Mouse (Mus musculus): ENCODE measurements around the gene Tmem108.
A peak's percentile ranks its signal among the peaks of the same experiment; 100 is the strongest.

Gene Tmem108

GRCm38 (mm10) chr9:103582249-103582961 is 179.2 kb downstream of the Tmem108 start:
- no peak for DNase-seq (ENCODE audit: low read depth)

GRCm38 (mm10) chr9:103580621-103581020 is 181.0 kb downstream of the Tmem108 start:
- DNase-seq (ENCODE audit: low read depth) = no peak

GRCm38 (mm10) chr9:103580186-103580585 is 181.5 kb downstream of the Tmem108 start:
- no peak for DNase-seq (ENCODE audit: low read depth)

GRCm38 (mm10) chr9:103579411-103580026 is 182.1 kb downstream of the Tmem108 start:
- DNase-seq (ENCODE audit: low read depth) = no peak

DNA sequence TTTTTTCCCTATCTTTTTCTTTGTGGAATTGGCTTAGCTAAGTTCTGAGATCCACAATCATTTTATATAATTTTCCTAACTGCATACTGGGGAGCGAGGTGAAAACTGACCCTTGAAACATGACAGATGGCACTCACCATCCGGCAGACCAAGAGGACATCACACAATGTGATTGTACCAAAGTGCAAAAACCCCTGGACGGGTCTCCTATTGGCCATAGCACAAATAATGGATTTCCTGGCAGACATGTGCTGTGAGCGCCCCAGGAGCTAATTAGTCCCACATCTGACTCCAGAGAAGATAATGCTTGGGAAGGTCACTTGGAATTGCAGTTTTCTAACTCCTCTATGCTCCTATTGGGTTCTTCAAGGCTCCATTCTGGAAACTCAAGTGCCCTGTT is 183.9 kb downstream of the Tmem108 start:
- no peak for DNase-seq (ENCODE audit: low read depth)

DNA sequence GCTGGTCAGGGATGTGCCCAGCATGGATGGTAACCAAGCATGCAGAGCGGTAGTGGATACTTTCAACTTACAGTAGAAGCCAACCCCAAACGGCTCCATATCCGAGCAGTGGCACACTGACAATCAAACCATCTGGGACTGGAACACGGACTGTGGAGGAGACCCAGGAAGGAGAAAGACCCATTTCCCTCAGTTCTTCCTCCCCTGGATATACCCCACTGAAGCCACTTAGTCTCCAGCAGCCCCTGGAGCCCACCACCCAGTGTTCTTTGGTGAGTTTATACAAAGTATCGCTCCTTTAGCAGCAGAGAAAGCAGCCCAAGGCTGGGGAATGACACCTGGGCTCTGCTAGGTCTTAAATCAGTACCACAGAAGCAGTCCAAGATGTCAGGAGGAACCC is 184.5 kb downstream of the Tmem108 start:
- no peak for DNase-seq (ENCODE audit: low read depth)

GRCm38 (mm10) chr9:103575901-103576300 is 185.7 kb downstream of the Tmem108 start:
- no peak for DNase-seq (ENCODE audit: low read depth)

- DNase-seq (ENCODE audit: low read depth) = no peak
Measured at GRCm38 (mm10) chr9:103573994-103574750, 187.5 kb downstream of the Tmem108 start.

DNA sequence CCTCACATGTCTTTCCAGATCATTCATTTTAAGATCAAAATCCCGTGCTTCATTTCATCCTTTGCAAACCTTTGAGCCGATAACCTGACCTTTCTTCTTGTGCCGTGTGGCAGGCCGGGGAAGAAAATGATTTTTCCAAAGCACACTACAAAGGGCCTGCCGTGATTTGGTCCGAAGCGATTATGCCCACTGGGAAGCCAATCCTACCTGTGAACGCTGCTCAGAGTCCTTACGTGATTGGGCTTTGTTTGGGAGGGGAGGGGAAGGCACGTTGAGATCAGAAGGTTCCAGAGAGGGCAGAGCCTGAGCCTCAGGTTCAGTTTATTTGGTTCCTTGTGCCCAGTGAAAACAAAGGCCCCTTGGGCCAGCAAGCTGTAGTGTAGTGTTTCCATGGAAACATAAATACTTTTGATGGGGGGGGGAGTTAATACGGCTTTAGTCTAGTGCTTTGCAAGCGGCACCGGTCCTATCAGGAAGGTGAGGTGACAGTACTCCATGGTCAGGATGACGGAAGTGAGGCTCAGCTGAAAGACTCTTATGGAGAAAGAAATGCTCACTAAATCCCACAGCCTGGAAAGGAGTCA is 191.4 kb downstream of the Tmem108 start:
- DNase-seq (ENCODE audit: low read depth) = no peak

- DNase-seq (ENCODE audit: low read depth) = no peak
Measured at GRCm38 (mm10) chr9:103568983-103569382, 192.7 kb downstream of the Tmem108 start.

- no peak for DNase-seq (ENCODE audit: low read depth)
Measured at GRCm38 (mm10) chr9:103565186-103565585, 196.5 kb downstream of the Tmem108 start.

- peak; percentile 4 for DNase-seq (ENCODE audit: low read depth)
Measured at GRCm38 (mm10) chr9:103563864-103564610, 197.6 kb downstream of the Tmem108 start.

DNA sequence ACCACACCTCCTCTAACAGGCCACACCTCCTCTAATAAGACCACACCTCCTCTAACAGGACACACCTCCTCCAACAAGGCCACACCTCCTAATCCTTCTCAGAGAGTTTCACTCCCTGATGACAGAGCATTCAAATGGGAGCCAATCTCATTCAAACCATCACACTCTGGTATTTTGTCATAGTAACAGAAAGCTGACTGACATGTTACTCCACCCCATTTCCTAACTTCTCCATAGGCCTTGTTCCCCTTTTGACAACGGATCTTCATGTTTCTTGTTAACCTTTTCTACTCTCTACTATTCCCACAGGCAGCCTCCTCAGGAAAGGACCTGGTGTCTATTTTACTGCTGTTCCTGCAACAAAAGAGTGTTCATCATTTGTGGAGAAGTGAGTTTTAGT is 199.6 kb downstream of the Tmem108 start:
- DNase-seq (ENCODE audit: low read depth) = no peak

DNA sequence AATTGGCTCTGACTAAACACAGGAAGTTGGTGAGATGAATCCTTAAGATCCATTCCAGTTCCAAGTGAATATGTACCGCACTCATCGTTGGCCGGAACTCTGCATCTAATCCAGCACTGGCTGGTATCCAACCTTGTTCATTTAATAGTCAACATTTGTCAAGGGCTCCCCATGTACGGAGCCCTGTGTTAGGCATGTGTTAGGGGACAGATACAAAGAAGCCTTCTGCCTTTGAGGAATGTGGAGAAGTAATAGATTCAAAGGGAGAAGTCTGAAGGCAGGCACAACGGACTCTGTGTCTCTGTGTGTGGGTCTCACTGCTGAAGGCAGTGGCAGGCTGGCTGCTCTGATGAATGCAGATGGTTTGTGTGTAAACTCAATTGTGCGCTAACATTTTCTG is 202.9 kb downstream of the Tmem108 start:
- DNase-seq (ENCODE audit: low read depth) = no peak

DNA sequence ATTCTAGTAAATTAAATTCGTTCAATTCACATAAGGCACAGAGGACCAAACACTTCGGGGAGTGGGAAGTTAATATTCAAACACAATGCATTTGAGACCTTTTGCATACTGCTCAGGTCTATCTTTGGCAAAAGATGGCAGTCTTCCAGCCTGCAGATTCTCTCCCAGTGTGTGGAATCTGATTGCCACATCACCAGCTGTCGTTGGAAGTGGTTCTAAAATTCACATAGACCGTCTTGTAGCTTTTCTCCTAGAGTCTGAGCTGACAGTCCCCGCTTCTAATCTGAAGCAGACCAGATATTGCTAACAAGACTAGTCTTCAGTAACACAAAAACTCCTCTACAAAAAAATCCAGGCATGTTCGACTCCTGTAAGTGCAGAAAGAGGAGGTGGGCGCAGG is 203.4 kb downstream of the Tmem108 start:
- no peak for DNase-seq (ENCODE audit: low read depth)

- no peak for DNase-seq (ENCODE audit: low read depth)
Measured at GRCm38 (mm10) chr9:103557085-103557484, 204.6 kb downstream of the Tmem108 start.

DNA sequence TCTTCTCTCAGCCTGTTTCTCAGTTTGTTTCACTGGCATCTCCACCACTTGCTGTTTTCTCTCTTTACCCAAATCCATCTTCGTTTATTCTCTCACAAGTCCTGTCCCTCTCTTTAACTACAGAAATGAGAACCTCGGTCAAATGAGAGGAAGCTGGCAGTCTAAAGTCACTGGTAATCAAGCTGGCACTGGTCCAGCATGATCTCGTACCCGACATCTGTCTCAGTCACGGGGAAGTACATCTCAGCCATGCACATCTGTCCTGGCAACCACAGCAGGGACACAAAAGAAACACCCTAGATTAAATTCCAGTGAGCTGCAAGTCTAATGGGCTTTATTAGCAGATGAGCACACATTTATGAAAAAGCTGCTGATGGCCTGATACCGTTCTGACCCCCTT is 206.3 kb downstream of the Tmem108 start:
- DNase-seq (ENCODE audit: low read depth) = no peak

DNA sequence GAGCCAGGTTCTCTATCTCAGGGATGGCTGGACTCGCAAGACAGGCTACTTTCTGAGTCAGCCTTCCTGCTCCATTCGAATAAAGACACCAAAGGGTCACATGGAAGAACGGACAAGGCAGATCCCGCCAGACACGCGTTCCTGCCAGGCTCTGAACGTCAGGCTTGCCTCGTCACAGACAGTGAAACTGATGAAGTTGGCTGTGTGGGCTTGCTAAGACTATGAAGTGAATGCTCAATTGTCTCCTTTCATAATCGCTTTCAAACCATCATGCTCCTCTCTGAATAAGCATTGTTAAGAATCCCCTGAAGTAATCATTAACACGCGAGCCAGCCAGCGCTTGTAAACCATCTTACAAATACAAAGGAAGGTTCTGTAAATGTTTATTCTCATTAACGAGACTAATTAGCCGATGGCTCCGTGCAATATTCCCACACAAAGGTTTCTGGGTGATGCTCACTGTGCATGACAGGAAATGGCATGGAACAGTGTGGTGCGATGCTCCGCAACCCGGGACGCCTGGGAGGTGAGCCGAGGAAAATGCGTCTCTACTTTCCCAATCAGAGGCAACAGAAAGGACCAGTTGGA is 210.9 kb downstream of the Tmem108 start:
- DNase-seq (ENCODE audit: low read depth) = no peak

GRCm38 (mm10) chr9:103549178-103549577 is 212.5 kb downstream of the Tmem108 start:
- no peak for DNase-seq (ENCODE audit: low read depth)

DNA sequence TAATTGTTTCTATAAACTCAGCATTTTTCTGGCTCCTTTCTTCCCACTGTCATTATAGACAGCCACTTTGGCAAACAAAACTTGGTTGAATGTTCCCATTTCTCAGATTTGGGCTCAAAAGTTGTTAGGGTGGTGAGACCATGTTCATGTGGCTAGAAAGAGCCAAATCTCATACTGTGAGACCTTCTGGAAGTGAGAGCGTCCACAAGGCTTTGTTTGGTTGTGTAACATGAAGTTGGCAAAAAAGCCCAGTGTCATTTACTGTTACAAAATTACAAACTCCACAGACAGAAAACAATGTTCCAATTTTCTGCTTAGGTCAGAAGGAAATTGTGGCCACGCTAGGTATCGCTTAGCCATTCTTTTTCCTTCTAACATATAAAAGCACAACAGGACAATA is 213.0 kb downstream of the Tmem108 start:
- DNase-seq (ENCODE audit: low read depth) = no peak
